Mouse (Mus musculus): ENCODE measurements around the gene Sema6d.

Sema6d gene

DNA sequence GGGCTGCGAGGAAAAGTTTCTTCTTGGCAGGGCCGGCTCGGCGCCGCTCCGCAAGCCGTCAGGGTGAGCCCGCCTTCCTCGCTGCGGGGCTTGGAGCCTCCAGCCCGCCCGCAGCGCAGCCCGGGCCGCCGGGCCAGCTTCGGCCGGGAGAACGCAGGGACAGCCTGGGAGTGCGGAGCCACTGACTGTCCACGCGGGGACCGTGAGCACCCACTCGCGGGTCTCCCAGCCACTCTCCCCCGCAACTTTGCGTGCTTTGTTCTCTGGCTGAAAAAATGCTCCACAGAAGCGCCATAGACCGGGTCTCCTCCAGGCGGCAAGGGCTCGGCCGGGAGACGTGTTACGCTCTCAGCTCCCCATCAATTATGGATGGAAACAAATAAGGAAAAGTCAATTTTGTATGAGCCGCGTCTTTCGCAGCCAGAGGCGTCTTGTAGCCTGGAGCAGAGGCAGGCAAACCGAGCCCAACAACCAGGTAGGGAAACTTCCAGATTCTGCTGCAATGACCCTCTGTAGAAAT, 520.9 kb downstream of the Sema6d start:
- no peak for DNase-seq (ENCODE audit: inconsistent age in 2 of 2, low spot score in 1 of 2)

DNA sequence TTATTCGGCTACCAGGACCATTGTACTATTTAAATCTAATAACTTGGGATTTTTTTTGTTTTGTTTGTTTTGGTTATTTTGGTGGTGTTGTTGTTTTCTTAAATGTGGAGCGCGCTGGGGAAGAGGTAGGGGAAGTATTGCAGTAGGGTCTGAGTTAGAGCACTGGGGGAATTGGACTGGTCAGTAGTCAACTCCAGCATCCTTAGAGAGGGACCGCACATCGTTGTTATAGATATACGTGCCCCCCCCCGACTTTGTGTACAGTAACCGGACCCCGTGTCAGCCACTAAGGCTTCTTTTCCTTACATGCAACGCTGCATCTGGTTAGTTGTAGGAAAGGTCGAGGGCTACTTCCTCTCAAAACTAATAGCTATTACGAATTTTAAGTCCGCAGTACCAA, 521.5 kb downstream of the Sema6d start:
- DNase-seq (ENCODE audit: inconsistent age in 2 of 2, low spot score in 1 of 2): no peak

- DNase-seq (ENCODE audit: inconsistent age in 2 of 2, low spot score in 1 of 2): no peak
These were observed 522.5 kb downstream of the Sema6d start for GRCm38 (mm10) chr2:124612276-124612675.

DNA sequence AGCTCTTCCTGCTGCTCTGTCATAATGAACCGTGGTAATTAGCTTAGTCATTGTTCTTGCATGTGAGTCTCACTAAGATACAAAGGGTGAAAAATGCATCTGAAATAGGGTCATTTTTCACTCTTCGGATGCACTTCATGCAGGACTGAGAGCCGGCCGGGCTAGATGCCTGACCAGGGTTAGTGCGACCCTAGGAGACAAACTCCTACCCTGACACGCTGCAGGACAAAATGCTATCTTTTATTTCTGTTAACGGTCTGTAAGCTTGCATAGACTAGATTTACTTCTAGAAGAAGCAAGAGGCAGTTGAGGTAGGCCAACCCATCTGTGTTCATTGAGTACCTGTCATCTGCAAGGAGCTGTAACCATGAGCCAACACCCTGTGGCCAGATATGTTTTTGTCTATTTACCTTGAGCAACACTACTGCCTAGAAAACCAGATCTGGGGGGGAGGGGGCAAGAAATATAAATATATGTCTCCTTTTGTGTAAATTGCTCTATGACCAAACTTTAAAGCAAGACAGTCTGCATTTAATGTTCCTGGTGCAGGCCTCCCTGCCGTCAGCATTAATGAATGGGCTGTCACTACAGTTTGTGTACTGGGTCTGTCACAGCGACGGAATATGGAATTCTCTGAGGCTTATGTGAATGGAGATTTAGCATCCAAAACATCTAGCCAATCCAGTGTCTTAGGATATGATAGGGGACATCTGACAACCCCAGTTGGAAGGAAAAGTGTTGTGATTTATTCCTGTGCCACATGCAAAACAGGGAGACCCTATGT, 523.1 kb downstream of the Sema6d start:
- DNase-seq (ENCODE audit: inconsistent age in 2 of 2, low spot score in 1 of 2): no peak

- no peak for DNase-seq (ENCODE audit: inconsistent age in 2 of 2, low spot score in 1 of 2)
These were observed 524.0 kb downstream of the Sema6d start for GRCm38 (mm10) chr2:124613671-124614210.

DNA sequence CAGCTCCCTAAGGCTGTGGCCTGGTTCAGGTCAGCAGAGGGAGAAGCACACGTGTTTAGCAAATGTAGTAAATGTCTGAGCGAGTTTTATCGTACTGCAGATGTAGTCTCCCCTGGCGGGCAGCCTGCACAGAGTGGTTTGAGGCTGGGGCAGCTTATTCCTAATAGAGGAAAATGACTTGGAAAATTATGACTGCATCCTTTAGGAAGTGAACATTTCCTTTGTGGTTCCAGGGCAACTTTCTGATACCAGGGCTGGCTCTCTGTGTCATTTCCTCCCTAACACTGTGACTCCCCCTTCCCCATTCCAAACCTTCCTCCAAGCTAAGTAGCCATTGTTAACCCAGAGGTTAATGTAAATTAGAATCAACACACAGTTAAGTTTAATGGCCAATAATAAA, 527.0 kb downstream of the Sema6d start:
- DNase-seq (ENCODE audit: inconsistent age in 2 of 2, low spot score in 1 of 2): no peak

DNA sequence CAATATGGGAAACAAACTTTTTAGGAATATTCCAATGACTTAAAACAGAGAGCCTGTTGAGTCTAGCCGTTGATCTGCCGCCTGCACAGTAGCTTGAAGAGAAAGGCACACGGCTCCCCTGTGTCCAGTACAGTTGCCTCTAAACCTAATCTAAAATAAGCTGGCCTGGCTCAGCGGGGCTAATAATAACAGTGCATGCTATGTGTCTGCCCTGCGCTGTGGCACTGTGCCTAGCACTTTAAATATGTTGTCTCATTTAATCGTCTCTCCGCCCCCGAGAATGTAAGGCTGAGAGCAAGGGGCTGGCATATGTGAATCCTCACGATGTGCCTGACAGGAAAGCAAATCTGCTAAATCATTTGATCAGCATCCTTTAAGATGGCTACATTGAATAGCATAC, 527.7 kb downstream of the Sema6d start:
- DNase-seq (ENCODE audit: inconsistent age in 2 of 2, low spot score in 1 of 2): no peak

DNA sequence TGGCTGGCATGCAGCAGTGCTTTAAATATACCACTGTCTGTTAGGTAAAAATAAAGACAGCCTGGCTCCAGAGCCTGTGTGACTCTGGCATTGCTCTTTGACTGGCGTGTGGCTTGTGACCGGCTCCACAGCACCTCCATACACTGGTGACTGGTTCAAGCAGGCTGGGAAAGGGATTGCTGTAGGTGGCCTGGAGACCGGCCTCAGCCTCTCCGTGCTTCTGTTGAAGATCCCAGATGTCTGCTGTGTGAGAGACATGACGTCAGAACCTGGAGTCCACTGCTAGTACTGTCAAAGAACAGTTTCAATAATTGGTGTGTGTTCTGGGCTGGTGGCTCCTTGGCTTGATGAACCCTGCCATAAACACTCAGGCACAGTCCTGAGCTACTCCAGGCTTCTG, 528.3 kb downstream of the Sema6d start:
- no peak for DNase-seq (ENCODE audit: inconsistent age in 2 of 2, low spot score in 1 of 2)

GRCm38 (mm10) chr2:124618526-124619219, 528.9 kb downstream of the Sema6d start:
- no peak for DNase-seq (ENCODE audit: inconsistent age in 2 of 2, low spot score in 1 of 2)

DNA sequence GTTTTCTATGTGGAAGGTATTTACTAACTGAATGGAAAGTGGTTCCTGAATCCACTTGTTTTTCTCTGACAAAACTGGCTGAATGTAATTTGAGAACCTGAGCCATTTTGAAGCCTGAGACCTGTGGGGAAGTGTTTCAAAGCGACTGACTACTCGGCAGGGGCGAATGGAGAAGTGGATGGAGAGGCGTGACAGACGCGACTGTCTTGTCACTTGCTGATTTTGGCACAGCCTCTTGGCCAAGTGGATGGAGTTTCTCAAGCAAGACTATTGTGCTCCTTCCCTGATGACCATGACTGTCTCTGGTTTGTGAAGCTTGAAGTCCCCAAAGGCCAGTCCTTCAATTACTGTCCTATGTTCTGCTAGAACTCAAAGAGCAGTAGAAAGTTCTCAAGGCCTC, 530.7 kb downstream of the Sema6d start:
- no peak for DNase-seq (ENCODE audit: inconsistent age in 2 of 2, low spot score in 1 of 2)

GRCm38 (mm10) chr2:124621972-124622621, 532.3 kb downstream of the Sema6d start:
- DNase-seq (ENCODE audit: inconsistent age in 2 of 2, low spot score in 1 of 2): no peak

DNA sequence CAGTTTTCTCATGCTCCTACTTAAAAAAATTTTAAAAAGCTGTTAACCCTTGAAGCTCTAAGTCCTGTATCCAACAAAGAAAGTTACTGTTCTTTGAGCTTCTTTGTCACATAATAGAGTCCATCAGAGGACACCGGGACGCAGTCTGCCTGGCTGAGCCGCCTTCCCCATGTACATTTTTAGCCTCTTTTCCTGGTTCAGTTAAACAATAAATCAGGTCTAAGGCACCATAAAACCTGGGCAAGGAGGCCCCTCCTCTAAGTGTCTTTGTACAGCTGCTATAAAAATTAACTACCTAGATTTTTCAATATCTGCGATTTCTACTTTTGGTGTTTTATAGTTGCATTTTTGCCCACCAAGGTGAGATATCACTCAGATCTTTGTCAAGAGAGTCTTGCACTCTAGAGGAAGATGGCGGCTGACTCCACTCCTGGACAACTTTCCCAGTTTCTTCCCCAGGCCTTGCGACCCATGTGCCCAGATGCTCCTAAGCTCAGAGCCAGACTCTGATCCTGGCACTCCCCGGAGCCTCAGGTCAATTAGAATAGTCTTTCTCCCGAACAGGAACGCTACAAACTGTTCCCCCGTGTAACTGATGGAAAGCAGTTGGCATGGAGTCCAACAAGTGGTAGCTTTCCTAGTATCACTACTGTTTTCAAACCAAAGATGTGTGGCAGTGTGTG, 534.6 kb downstream of the Sema6d start:
- no peak for DNase-seq (ENCODE audit: inconsistent age in 2 of 2, low spot score in 1 of 2)

DNA sequence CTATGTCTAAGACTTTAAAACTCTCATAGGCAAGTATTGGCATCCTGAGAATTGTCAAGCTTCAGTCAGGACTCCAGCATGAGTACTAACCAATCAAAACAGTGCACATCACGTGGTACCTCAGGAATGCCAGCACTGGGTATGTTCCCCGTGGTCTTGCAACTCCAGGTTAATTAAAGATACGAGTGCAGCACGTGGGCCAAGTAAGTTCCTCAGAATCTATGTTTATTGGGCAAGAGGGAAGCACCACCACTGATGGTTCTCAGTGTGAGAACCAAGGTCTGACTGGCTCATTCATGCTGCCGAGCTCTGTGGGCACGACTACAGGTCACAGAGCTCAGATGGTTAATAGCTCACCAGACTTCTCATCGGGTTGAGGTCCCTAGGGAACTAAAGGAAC, 536.7 kb downstream of the Sema6d start:
- DNase-seq (ENCODE audit: inconsistent age in 2 of 2, low spot score in 1 of 2): no peak

- no peak for DNase-seq (ENCODE audit: inconsistent age in 2 of 2, low spot score in 1 of 2)
These were observed 537.9 kb downstream of the Sema6d start for GRCm38 (mm10) chr2:124627664-124628063.

GRCm38 (mm10) chr2:124628701-124629100, 538.9 kb downstream of the Sema6d start:
- no peak for DNase-seq (ENCODE audit: inconsistent age in 2 of 2, low spot score in 1 of 2)

GRCm38 (mm10) chr2:124634400-124634998, 544.7 kb downstream of the Sema6d start:
- DNase-seq (ENCODE audit: inconsistent age in 2 of 2, low spot score in 1 of 2): no peak

DNA sequence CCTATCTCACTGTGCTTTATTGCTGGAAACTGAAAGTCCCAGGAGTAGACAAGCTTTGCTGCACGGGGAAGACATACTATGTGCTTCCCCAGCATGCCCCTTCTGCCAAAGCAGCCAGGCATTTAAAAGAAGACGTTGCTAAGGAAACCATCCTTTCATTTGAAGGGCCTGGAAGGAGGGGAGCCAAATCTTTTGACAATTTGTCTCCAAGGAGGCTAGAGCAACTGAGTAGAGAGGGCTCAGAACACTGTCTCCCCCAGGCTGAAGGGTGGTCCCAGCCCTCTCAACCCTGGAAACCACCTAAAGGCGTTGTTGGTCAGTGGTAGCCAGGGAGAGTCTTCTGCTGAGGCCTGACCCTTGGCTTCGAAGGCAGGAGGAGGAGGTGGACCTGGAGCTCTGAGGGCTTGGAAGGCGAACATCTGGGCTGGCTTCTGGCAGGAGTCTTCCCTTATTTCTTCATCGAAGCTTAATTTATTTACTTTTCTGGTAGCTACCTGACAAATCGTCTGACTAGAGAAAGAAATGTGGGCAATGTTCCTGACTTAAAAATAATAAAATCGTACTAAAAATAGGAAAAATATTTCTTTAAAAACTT, 545.6 kb downstream of the Sema6d start:
- no peak for DNase-seq (ENCODE audit: inconsistent age in 2 of 2, low spot score in 1 of 2)

- no peak for DNase-seq (ENCODE audit: inconsistent age in 2 of 2, low spot score in 1 of 2)
These were observed 547.3 kb downstream of the Sema6d start for GRCm38 (mm10) chr2:124637080-124637479.

- no peak for DNase-seq (ENCODE audit: inconsistent age in 2 of 2, low spot score in 1 of 2)
These were observed 549.6 kb downstream of the Sema6d start for GRCm38 (mm10) chr2:124639221-124639963.
